Mouse (Mus musculus) cerebellum, postnatal 25 days (tissue): ENCODE results near the gene Shc1.
A peak's percentile ranks its signal among the peaks of the same experiment; 100 is the strongest.
"Not testable (repeated sequence)": the region's sequence is repeated elsewhere in the genome, so short reads cannot be mapped to it uniquely, and the experiment has no call there.

Source experiments
- DNase-seq, 2 experiments: peaks; one replicate each; pipeline ENCODE4 v3.0.0; 2021; ENCODE audit warnings: mixed read lengths in 2 of 2

Gene Shc1

GRCm38 (mm10) chr3:89419571-89419970 is 1.3 kb downstream of the Shc1 start:
- DNase-seq = peak in 1 of 2 experiments; percentile 20

GRCm38 (mm10) chr3:89419981-89420380 is 1.7 kb downstream of the Shc1 start:
- DNase-seq = no peak

- no peak for DNase-seq
Observed at GRCm38 (mm10) chr3:89420421-89420820, 2.2 kb downstream of the Shc1 start.

- DNase-seq = peak; percentile 56 to 73
Observed at GRCm38 (mm10) chr3:89421002-89421774, 2.9 kb downstream of the Shc1 start.

GRCm38 (mm10) chr3:89421810-89422473 is 3.7 kb downstream of the Shc1 start:
- peak in 1 of 2 experiments; percentile 26 for DNase-seq

- DNase-seq = no peak
Observed at GRCm38 (mm10) chr3:89422556-89423205, 4.4 kb downstream of the Shc1 start.

GRCm38 (mm10) chr3:89424416-89425140 is 6.3 kb downstream of the Shc1 start:
- no peak for DNase-seq

- no peak for DNase-seq
Observed at GRCm38 (mm10) chr3:89425141-89425525, 6.9 kb downstream of the Shc1 start.

- DNase-seq = no peak
Observed at GRCm38 (mm10) chr3:89425876-89426275, 7.6 kb downstream of the Shc1 start.

GRCm38 (mm10) chr3:89429021-89429420 is 10.8 kb downstream of the Shc1 start:
- DNase-seq = not testable (repeated sequence)

GRCm38 (mm10) chr3:89430171-89431159 is 12.2 kb downstream of the Shc1 start, which contains the start of gene Pygo2:
Gene Pygo2, plus strand, starts transcription at chr3:89430214.
- DNase-seq = peak; percentile 92 to 95

- DNase-seq = no peak
Observed at GRCm38 (mm10) chr3:89432606-89433005, 14.4 kb downstream of the Shc1 start.

GRCm38 (mm10) chr3:89434532-89434931 is 16.3 kb downstream of the Shc1 start:
- DNase-seq = no peak

- DNase-seq = no peak
Observed at GRCm38 (mm10) chr3:89435041-89435440, 16.8 kb downstream of the Shc1 start.

GRCm38 (mm10) chr3:89436176-89437113 is 18.2 kb downstream of the Shc1 start, which contains the start of gene Pbxip1:
Gene Pbxip1, plus strand, starts transcription at chr3:89436706.
- DNase-seq = no peak

GRCm38 (mm10) chr3:89437269-89437668 is 19.0 kb downstream of the Shc1 start:
- no peak for DNase-seq

GRCm38 (mm10) chr3:89440691-89441090 is 22.4 kb downstream of the Shc1 start:
- DNase-seq = no peak

GRCm38 (mm10) chr3:89448720-89449537 is 30.7 kb downstream of the Shc1 start:
- DNase-seq = peak; percentile 26 to 62

GRCm38 (mm10) chr3:89449541-89449940 is 31.3 kb downstream of the Shc1 start:
- DNase-seq = peak; percentile 83 to 88
